Mouse (Mus musculus) thymus, postnatal 14 days (tissue): ENCODE measurements around the gene Zhx3.
A peak's percentile ranks its signal among the peaks of the same experiment; 100 is the strongest.

ENCODE experiments used
- DNase-seq: peaks from one replicate; pipeline ENCODE4 v3.0.0; 2021

Zhx3 gene

DNA sequence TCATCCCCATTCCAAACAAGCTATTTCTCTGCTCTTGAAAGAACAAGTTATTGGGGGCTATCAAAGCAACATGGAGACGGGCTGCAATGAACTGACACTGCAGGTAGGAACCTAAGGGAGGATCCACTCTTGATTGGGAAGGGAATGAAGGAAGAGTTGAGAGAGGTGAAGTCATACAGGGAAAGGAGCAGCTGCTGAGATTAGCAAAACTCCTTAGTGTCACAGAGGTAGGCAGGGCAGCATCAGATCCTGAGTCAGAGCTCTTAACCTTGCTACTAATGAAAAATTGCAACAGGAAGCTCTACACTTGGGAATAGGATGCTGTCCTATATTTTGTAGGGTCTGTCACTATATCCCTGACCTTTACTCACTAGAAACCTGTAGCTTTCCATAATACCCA is 71.8 kb downstream of the Zhx3 start:
- DNase-seq, result no peak

DNA sequence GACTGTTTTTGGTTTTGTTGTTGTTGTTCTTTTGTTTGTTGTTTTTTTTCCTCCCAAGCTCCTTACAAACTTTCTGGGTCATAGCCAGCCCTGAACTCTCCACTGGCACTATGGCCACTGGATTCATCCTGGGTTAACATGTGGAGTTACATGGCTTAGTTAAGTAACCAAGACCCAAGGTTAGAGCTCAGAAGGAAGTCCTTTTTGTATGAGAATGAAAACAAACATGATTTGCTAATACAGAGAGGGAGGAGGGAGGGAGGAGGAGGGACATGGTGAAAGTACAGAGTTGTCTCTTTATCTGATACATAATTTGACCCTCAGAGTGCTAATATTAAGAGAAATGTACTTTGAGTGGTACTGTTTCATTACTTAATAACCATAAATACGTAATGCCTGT is 74.6 kb downstream of the Zhx3 start:
- DNase-seq, result no peak

DNA sequence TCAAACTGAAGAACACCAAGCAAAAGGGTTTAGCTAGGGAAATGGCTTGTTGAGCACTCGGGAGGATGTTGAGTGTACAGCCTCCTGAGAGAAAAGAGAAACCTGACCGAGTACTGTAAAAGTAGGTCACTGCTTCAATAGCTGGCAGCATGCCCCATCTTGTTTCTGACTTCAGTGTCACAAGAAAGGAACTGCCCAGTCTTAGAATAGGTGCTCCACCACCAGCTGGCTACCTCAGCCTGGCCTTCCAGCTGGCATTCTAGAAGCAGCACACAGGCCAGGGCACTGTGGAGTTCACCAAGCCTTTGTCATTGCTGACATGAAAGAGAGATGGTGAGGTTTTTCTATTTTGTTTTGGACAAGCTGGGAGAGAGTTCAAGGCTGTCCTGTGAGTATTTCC is 75.8 kb downstream of the Zhx3 start:
- peak; percentile 29 for DNase-seq

DNA sequence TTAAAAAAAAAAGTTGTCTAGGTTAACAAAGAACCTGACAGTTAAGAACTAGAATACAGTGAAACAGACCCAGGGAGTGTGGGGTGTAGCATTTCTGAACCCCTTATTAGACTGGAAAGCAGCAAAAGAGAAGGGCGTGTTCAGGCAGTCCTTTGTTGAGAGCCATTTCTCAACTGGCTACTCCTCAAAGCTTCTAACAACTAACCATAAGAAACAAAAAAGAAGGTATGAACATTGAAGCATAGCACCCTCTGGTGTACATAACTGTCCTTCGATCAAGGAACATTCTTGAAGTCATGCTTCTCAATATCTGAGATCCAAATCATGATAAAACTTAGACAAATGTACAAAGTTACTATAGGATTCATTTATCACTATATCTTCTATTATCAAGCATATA is 79.7 kb downstream of the Zhx3 start:
- DNase-seq, result no peak

DNA sequence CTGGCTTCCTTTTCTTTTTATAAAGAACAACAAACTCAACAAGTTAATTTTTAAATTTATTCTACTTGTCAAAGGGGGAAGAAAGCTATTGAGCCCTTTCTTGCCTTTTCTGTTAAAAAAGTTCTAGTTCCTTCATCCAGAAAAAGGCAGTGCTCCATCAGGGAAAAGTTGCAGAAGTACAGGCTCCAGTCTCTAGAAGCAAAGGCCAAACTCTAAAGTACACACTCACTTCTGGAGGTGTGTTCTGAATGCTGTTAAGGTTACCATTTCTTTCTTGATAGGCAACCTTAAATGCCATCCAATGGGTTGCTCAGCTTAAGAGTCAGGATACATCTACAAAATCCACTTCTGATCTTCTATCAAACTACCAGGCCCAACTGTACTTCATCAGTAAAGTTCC is 83.1 kb downstream of the Zhx3 start:
- no peak for DNase-seq

DNA sequence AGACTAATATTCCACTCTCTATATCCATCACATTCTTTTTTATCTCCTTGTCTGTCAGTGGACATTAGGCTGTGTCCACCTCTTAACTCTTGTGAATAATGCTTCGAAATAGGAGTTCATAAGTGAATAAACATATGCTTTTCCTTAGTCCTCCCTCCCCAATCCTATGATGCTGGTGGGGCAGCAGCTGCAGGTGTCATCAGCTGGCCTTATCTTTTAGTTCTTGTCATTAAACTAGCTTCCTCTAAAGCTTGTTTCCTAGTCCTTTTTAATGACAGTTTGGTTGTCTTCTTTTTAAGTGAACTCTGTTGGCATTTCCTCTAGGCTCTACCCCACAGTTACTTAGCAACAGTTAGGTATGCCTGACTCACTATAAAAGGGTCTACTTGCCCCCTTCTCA is 83.8 kb downstream of the Zhx3 start:
- DNase-seq, result no peak

DNA sequence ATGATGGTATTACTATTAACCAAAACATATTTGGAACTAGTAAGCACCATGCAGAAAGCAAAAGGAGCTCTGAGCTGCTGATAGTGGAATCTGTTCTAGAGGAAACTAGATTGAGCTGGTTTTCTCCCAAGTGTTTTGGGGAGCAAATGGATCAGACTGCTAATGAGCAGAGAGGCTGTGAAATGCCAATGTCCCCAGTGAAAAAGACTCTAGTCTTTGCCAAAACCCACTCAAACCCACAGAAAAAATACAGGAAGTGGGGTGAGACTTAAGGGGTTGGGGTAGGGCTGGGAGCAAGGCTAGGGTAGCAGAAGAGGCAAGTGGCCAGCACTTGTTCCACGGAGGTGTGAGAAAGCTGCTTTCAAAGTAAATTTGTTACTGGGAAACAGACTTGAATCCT is 86.5 kb downstream of the Zhx3 start:
- DNase-seq, result no peak

DNA sequence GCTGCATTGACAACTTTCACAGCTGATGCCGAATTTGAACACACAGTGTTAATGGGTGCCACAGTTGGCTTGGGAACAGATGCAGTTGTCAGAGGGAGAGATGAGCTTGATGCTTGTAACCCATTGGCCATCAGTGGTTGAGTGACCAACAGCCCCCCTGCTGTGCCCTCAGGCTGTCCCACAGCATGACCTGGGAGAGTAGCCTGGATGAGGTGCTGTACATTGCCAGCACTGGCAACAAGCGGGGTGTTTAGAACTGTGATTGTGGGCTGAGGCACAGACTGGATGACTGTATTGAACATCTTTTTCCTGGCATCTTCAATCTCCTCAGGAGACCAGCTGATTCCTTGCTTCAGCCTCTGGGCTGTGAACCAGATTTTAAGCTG is 92.0 kb downstream of the Zhx3 start:
- DNase-seq, result no peak

DNA sequence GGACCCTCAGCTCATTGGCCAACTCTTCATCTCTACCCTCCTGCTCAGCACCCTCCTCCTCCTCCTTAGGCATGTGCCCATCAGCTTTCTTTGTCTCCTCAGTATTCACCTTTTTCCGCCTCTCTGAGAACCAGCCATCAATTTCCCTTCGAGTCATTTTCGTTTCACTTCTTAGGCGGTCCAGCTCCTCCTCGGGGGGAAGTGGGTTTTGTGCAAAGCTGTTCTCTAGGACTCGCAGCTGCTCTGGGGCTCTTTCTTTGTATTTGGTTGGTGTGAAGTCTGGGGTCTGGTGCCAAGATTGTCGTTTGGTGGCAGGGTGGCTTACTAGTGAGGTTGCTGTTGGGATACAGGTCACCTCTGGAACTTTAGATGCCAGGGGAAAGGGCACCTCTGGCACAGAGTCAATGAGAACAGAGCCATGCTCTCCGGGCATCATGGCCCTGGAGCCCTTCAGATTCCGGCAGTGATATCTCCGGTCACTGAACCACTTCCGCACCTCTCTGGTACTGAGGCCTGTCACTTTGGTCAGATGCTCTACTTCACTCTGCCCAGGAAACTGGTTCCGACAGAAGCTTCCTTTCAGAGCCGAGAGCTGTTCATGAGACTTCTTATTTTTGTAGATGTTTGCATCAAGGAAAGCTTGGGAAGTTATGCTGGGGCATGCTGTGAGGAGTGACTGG is 92.5 kb downstream of the Zhx3 start:
- DNase-seq, result peak; percentile 40

DNA sequence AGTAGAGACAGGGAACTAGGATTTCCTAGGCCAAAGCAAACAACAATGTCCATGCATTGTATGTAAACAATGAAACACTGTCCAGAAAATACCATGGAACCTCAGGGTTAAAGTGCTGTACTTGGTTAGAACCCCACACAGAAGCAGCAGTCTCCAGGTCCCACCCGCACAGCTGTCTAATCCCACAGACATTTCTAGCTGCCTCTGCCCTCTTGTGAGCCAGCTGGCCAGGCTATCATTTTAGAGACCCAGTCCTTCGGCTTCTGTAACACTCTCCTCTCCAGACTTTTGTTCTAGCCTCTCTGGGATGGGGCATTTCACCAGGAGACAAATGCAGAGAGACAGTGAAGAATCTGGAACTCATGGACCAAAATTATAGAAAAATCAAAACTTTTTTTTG is 94.8 kb downstream of the Zhx3 start:
- DNase-seq, result no peak

DNA sequence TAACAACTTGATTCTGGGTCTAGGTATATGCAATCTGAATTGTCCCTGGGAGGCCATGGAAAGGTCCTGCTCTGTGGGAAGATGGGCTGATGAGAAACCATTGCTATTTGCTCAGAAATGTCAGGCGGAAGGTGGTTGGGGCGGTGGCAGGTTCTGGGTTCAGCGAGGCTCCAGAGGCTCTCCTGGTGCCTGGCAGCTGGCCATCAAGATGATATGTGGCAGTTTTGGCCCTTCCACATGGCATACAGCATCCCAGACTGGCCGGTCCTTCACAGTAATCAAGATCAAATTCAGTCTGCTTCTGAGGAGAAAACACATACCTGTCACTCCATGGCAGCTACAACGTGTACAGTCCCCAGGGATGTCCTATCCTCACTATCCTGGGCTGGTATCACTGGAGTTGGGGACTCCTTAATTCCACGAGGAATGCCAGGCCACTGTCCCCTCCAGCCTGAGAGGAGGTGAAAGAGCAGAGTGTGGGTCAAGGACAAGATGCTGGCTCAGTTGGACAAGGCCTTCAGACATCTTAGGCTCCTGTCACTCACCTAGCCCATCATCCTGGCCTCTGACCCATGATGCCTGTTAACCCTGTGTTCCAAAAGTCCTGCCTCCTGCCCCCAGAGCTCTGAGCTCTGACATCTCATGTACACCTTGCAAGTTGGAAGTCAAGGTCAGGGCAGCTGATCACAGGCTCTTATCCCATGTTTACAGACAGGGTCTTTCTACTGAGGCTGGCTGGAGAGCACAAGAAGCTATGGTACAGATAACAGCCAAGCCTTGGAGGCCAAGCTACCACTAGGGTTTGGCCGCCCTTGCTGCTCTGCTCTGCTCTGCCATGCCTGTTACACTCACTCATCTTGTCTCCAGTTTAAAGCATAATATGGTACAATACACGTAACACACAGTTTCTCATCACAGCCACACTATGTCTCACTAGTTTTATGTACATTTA is 101.2 kb downstream of the Zhx3 start:
- no peak for DNase-seq

DNA sequence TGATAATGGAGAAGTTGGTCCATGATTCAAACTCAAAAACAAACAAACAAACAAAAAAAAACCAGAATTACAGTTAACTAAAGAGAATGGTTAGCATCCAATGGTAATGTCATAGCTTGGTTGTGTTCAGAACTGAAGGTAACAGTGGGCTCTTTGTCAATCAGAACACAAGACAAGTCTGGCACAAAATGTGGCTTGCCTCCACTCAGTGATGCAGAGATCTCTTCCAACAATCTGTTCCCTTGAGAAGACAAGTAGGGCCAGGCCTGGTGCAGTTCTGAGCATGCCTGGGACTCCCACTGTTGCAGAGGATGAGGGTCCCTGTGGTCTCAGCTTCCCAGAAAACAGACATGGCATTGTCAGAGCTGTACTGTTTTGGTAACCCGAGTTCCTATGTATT is 101.9 kb downstream of the Zhx3 start:
- no peak for DNase-seq

DNA sequence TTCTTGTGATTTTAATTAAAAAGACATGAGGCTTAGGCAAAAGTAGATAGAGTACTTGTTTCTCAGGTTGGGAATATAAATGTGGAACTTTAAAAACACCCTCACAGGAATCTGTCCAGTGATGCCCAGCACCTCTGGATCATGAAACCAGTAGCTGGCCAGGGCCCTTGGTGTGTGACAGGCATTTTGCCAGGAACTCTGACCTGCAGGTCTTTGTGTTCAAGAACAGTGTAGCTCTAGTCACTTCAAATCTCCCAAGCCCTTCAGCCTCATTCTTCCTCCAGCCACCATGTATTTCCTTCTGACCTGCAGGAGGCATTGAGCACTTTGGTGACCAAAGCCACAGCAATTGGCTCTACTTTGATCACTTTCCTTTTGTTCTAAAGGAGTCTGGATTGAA is 102.4 kb downstream of the Zhx3 start:
- DNase-seq, result no peak

DNA sequence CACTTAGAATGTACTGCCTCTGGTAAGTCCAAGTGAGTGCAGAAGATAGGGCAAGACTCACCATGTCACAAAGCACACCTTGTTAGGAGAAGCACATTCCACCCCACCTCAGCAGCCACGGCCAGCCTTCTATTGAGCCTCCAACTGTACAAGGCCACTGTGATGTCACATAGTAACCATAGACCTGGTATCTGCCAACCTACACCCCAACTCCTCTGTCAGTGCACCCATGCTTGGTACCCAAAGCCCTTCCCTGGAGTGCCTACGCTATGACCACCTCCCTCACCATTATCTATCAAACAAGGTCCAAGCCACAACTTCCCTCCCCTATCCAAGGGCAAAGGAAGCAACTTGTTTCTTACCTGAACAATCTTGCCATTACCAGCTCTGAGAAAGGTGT is 103.8 kb downstream of the Zhx3 start:
- DNase-seq, result peak; percentile 2

DNA sequence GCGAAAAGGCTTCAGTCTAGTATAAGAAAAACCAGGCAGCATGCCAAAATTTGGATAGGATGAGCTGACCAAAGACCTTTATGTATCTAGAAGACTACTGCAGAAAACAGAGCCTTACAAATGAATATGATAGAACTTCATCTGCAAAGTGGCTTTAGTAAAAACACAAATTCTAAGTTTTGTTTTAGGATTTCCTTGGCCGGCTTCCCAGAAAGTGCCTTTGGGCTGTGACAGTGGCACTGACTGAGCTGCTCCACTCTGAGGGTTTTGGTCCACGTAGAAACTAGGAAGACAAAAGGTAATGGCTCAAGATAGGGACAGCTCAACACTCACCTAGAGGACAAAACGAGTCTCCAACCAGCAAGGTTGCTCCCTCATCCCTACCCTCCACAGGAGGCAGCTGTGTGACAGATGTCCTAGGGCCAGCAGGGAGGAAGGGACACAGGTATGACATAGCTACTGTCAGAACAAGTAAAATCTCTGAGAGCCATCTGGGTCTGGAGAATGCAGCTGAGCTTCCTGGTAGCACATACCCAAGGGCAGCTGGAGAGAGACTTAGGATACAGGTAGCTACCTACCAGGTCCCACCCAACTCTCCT is 104.6 kb downstream of the Zhx3 start:
- DNase-seq, result peak; percentile 2

DNA sequence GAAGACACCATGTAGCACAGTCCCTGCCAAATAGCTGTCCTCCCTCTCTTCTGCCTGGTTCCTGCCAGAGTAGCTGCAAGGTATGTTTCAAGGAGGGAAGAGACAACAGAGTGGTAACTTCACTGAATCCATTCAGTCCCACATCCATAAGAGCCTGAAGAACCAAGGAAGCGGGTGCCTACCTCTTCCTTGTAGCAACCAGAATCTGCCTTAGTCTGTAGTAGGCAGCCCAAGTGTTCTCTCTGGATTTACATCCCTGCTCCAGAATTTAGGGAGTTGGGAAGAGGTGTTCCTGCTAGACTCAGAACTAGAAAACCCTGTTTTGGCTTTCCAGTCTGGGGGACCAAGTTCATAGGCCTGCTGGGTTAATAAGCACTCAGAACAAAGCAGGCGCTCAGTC is 105.6 kb downstream of the Zhx3 start:
- no peak for DNase-seq

DNA sequence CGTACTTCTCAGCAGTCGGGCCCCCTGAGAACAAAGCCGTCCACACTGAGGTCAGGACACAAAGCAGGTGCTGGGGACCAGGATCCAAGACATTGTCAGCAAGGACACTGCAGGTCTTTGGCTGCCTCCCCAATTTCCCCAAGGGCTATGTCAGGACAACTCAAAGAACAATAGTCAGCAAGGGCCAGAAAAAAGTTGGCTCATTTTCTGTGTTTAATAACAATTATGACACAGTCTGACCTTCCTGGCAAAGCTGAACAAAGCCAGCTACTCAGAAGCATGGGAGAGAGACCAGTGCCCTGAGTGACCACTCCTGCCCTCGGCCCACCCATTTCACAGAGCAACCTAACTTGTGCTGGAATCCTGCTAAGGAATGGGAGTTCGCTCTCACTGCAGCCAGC is 106.4 kb downstream of the Zhx3 start:
- DNase-seq, result peak; percentile 2

DNA sequence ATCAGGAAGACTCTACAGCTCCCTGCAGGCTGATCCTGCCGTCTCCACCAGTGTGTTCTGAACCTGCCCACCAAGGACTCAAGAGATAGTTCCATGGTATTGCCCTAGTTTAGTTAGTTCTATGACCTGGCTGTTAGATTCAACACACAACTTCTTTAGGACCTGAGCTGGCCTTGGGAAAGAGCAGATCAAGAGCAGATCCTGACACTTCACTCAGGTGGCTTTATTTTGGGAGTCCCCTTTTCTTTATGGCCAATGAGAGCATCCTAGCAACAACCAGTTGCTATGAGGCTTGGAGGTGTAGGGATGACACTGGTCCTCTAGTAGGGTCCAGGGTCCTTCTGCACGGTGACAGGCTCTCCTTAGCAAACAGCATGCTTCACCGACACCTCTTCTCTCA is 107.7 kb downstream of the Zhx3 start:
- no peak for DNase-seq

DNA sequence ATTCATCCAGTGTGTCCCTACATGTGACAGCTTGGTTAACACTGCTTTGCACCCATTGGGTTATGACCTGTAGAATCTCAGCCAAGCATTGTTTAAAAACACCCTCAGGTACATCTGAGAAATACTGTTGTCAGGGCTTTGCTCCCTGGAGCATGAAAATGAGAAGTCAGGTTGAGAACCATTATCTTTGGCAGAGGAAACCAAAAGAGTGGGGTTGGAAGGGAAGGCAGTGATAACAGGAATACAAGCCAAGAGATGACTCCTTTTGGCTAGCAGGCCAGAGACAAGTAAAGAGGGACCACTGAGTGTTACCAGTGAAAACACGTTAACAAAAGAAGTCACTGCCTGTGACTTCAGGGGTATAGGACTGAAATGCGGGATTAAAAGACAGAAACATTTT is 108.4 kb downstream of the Zhx3 start:
- no peak for DNase-seq

DNA sequence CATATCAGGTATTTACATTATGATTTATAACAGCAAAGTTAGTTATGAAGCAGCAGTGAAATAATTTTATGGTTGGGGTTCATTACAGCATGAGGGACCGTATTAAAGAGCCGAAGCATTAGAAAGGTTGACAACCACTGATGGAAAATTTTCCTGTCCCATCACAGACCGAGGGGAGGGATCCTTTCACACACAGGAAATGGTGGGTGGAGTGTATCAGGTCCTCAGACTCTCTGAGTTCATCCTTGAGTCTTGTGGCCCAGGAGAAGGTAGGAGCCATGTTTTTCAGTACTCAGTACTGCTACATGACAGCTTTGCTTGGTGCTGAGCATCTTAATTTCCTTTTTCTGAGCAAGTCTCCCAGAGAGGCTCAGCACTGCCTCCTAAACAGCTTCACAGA is 109.0 kb downstream of the Zhx3 start:
- no peak for DNase-seq

DNA sequence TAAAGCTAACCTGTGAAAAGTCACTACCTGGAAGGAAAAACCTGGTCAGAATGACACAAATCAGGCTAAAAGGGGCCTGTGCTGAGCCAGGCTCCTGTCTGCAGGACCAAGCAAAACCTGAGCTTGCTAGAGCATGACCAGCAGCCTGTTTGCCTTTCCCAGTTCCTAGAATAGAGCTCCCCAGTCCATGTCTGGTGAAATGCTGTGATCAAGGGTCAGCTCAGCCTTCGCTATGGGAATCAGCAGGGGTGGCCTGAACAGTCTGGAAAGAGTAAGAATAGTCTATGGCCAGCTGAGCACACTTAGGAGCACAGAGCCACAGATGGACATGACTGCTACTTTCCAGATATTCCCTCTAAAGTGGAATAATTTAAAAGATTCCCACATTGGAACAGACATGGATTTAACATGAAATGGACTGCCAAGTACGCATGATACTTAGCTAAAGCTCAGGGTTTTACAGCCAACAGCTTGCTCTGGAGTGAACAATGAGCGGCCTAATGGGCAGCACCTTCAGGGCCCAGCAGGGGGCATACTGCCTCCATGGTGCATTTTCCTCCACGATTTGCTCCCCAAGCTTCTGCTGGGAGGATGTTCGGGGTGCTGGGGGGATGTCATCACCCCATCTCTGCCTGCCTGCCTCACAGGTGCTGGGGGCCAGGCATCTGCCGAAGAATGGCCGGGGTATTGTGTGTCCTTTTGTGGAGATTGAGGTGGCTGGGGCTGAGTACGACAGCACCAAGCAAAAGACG is 112.2 kb downstream of the Zhx3 start:
- DNase-seq, result peak; percentile 49

DNA sequence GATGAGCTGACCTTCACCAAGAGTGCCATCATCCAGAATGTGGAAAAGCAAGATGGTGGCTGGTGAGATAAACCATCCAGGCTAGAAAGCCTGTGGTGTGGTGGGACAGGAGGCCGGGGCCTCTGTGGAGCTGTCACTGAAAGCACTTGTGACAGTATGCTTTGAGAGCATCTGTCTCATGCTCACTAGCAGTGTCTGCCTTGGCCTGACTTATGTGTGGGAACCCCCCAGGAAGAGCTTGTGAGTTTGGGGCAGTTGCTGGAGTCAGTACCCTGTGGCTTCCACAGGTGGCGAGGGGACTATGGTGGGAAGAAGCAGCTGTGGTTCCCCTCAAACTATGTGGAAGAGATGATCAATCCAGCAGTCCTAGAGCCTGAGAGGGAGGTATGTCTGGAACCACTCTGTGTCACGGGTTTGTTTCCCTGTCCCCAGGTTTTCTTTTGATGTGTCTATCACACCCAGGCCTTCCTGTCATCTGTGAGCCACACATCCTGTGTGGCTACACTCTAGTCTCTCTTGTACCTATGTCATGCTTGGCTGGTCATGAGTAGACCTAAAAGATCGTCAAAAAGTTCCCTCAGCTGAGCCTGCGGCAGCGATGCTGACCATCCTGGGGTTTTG is 116.1 kb downstream of the Zhx3 start:
- peak; percentile 37 for DNase-seq

DNA sequence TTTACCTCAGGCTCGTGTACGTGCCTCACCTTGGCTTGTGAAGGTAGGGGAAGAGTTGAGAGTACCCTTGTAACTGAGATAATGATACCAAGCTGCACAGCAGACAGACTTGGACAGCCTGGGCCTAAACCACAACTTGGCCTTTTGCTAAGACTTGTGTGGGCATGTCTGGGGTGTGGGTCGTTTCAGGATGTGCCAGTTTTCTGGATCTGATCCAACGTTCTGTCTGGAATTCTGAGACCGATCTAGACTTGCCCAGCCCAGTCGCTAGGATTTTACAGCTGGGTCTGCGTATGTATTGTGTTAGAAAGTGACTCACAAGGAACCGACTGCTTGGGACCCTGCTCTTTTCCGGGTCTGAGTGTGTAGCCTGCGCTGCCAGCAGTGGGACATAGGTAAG is 125.7 kb downstream of the Zhx3 start:
- DNase-seq, result no peak
